Mouse (Mus musculus): ENCODE data around the gene Lmtk2.

The Lmtk2 gene

GRCm38 (mm10) chr5:144100149-144100935, at the start of gene Lmtk2:
Gene Lmtk2 (plus strand): TSS chr5:144100436.
- peak; percentile 96 for DNase-seq

DNA sequence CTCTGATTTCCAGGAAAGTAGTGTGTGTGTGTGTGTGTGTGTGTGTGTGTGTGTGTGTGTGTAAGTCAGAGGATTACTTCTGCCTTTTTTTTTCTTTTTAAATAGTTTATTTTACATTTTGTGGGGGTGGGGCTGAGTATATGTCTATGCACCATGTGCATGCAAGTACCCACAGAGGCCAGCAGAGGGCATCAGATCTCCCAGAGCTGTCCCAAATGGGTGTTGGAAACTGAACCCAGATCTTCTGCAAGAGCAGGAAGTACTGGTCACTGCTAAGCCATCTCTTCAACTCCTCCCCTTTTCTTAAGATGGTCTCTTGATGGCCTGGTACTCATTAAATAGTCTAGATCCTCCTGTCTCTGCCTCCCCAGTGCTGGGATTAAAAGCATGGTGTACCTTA, 49.0 kb upstream of the Lmtk2 start:
- DNase-seq = no peak

DNA sequence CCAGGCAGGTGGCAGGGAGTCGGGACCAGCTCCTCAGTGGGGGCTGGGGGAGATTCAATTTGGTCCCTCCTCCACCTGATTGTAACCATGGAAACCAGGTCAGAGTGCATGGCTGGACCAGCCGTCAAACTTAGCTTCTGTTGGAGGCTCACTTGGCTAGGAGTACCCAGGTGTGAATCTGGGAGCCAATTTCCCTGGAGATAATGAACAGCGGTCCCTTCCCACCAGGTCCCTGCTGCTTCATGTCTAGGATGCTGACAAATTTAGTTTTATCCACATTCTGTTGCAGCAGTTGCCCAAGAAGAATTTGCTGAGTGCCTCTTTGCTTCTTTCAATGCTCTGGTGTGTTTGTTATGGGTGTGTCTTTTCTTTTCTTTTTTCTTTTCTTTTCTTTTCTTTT, 46.8 kb upstream of the Lmtk2 start:
- DNase-seq = no peak

DNA sequence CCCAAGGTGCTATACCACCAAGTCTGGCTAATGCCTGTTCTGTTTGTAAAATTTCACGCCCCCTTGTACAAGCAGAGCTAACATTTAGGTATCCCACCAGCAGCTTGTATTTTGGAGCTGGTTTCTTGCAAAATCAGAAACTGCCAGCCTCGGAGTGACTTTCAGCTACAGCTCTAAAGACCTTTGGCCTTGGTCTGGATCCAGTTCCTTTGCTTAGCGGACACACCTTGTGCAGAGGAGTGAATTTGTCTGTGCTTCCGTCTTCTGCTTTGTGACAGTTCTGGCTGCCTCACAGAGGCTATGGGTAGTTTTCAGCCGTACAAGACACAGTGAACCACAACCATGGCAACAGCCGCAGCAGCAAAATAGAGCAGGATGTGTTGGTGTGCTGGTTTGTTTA, 45.9 kb upstream of the Lmtk2 start:
- no peak for DNase-seq

GRCm38 (mm10) chr5:144064093-144064492, 36.1 kb upstream of the Lmtk2 start:
- no peak for DNase-seq

DNA sequence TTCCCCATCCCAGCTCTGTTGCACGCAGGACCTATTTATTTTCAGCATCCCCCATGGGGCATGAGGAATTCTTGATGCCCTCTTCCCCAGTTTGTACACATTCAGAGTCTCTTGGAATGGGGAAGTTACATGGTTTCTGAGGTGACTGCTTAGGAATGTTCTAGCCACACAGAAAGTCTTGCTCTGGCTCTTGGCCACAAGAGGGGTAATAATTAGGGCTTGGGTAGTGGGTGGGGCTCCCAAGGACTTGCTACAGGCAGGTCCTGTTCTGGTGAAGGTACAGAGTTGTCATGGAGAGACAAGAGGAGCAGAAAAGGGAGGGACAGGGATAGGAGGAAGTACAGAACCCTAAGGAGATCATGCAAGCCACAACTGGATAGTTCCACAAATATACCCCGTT, 34.2 kb upstream of the Lmtk2 start:
- DNase-seq = no peak

DNA sequence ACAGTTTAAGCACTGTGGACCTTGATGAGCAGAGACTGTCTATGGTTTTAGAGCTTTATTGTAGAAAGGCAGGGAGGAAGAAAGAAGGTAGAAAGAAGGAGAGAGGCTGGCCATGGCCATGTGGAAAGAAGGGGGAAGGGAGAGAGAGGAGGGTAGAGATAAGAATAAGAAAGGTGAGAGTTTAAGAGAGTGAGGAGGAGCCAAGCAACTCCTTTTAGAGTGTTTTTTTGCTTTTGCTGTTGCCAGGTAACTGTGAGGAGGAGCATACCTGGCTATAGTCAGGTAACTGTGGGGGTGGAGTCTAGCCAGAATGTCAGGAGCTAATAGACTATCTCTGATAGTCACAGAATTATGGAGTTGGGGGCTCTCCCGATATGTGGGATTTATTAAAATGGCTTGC, 30.2 kb upstream of the Lmtk2 start:
- DNase-seq = no peak

DNA sequence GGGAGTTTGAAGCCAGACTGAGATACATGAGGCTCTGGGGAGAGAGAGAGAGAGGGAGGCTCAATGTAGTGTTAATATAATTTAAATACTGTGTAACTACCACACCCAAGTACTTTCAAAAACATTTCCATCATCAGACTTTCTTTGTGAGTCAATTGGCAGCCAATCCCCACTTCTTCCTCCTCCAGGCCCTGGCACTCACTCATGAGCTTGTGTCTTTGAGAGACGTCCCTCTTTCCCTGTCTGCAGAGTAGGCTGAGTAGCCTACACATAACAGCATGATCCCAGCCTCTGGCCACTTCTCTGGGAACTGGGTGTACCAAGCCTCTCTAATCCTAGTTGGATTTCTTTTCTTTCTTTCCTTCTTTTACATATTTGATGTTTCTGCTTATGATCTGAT, 29.0 kb upstream of the Lmtk2 start:
- DNase-seq = no peak

DNA sequence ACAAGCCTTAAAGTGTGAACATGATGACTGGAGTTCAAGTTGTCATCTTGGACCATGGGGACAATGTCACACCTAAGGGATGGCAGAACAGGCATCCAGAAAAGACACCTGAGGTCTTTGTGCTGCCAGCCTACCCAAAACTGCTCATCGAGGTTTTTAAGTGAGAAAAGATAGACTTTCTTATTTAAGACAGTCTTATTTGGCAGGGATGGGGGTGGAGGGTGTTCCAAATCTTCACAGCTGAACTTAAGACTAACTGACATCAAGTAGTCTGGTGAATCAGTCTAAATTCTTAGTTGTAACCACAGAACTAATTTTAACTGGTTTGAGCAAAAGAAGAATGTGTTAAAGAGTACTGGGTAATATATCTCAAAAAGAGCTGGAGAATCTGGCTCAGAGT, 22.7 kb upstream of the Lmtk2 start:
- no peak for DNase-seq

DNA sequence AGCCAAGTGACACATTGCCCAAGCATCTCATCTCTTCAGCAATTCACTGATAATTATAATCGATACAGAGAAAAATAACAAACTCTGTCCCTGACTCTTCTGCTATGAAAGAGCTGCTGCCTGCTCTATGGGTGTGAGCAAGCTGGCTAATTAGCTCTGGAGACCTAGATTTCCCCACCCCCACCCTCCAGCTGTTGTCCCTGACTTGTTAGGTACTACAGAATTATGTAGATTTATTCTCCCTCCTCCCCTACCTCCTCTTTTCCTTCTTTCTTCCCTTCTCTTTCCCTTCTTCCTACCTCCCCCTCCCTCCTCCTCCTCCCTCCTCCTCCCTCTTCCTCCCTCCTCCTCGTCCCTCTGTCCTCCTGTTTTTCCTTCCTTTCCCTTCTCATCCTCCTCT, 19.4 kb upstream of the Lmtk2 start:
- no peak for DNase-seq

- no peak for DNase-seq
Observed at GRCm38 (mm10) chr5:144082006-144082405, 18.2 kb upstream of the Lmtk2 start.

DNA sequence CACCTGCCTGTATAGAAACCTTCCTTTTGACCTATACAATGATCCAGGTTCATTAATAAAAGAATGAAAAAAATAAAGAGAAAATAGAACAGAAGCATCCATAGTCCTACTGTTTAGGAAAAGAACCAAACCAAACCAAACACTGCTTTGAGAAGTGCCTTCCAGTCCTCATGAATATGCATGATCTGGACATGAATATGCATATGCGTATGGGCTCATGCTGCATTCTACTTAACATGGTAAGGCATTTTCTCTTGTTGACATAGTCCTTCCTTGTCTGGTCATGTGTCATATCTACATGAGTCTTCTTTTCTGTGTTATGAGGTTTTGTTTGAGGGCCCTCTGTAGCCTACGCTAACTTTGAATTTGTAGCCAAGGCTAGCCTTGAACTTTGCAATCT, 16.7 kb upstream of the Lmtk2 start:
- DNase-seq = no peak

DNA sequence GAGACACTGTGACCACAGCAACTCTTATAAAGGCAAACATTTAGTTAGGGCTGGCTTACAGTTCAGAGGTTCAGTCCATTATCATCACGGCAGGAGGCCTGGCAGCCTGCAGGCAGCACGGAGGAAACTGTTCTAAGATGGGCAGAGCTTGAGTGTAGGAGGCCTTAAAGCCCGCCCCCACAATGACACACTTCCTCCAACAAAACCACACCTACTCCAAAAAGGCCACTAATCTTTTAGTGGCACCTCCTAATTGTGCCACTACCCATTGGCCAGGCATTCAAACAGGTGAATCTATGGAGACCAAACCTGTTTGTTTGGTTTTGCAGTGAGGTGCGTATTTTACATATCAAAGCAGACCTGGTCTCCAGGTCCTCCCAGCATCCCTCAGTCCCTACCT, 16.0 kb upstream of the Lmtk2 start:
- DNase-seq = no peak

DNA sequence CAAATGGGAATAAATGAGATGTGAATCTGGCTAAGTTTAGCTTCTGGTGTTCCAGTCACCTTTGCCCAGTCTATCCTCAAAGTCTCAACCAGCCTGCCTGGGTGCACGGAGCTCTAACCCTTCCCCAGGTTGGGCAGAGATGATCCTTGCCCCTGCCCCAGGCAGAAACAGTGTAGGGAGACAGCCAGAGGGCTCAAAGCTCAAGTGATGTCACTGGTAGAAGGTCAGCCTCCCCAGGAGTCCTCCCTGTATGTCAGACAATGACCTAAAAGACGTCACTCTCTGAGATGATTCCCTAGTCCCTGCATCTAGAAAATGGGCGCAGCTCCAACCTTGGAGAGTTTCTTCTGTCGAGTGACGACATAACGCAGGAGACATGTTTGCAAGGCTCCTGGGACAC, 14.5 kb upstream of the Lmtk2 start:
- DNase-seq = no peak

DNA sequence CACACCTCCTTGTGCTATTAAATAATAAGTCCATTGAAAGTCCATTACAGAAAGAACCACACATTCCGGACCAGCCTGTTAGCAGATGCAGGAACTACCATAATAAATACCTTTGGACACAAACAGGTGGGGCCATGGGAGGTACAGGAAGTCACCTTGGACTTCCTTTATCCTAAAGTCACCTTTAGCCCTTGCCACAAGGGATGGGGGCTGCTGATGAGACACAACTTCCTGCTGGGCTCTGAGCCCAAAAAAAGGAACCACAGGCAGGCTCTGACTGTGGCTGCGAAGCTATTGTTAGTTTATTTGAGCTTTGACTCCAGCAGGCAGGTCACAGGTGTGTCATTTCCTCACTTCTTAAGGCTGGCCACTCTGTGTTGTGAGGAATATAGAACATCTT, 13.7 kb upstream of the Lmtk2 start:
- DNase-seq = no peak

GRCm38 (mm10) chr5:144088354-144088753, 11.9 kb upstream of the Lmtk2 start:
- no peak for DNase-seq

DNA sequence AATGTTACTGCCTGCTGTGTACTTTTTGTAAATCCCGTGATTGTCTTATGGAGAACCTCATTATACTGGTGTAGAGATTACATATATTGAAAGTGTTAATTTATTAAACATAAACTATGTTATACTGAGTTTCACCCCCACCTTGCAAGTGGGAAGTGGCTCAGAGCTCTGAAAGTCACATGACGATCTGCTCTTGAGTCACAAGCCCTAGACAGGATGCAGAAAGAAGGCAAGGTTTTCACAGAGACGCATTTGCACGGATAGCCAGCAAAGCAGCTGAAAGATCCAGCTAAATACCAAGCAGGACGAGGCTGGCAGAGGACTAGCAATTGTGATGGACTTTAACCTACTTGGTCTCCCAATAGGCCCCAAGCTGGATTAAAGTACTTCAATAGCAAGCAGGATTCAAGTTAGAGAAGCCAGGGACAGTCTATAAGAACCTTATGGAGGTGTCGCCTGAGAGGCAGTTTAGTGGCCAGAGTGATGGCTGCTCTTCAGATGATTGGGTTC, 4.7 kb upstream of the Lmtk2 start:
- DNase-seq = no peak

GRCm38 (mm10) chr5:144097902-144098639, 2.2 kb upstream of the Lmtk2 start:
- DNase-seq = no peak

DNA sequence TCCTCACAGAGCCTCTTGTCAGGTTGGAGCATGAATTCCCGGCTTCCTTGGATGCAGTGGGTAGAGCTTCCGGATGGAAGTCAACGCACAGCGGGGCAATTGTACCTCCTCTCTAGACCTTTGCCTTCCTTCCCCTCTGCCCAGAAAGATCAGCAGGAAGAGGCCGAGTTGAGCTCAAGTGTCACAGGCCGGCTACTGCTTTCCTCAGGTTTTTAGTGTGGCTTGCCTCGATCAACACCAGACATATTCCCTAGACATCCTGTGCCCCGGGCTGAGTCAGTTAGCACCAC, 1.7 kb upstream of the Lmtk2 start:
- no peak for DNase-seq

- no peak for DNase-seq
Observed at GRCm38 (mm10) chr5:144100948-144101347, 712 bp downstream of the Lmtk2 start.

DNA sequence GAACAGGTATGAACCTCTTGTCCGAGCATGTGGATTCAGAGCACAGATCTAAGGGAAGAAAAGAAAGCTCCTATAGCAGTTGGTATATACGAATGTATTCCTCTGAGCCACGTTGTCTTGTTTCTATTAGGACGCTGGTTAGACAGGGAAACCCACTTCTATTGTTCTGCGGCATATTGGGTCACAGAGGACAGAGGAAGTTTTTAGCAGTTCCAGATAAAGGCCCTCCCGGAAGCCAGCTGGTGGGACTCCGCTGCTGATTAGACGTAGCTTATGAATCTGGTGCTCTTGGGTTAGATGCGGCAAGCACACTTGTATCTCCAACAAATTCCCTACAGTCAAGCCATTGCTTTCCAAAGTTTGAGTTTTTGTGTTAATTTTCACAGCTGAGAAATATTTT, 4.8 kb downstream of the Lmtk2 start:
- no peak for DNase-seq

DNA sequence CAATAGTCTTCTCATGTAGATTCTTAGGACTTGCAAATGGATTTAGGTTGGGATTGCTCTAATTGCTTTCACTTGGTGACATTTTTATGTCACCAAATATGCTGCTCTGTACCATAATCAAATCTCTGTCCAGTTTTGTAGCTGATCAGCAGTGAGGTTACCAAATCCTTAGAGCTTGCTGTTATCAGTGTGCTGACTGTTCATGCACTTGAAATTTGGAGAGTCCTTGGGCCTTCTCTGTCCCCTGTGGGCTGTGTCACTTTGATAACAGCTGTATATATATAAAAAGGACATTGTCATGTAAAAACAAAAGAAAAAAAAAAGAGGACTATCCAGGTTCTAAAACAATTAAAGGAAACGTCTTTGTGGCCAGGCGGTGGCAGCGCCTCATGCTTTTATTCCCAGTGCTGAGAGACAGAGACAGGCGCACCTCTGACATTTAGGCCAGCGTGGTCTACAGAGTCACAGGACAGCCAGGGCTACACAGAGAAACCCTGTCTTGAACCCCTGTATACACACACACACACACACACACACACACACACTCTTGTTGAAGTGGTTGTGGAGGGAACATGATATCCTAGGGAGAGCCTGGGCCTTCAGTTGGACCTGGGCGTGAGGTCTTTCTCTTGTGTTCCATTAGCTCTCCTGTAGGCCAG, 5.4 kb downstream of the Lmtk2 start:
- no peak for DNase-seq

GRCm38 (mm10) chr5:144106130-144106510, 5.9 kb downstream of the Lmtk2 start:
- no peak for DNase-seq

GRCm38 (mm10) chr5:144109201-144109600, 9.0 kb downstream of the Lmtk2 start:
- no peak for DNase-seq
